Mouse (Mus musculus): ENCODE measurements around the gene Ccdc88c. TPM values are rescaled to one million over a fixed set of nuclear protein-coding genes. Genes with fewer than 3 reads are reported as not detected.
A peak's percentile ranks its signal among the peaks of the same experiment; 100 is the strongest.

The Ccdc88c gene
- total RNA-seq, 2 experiments from 2014 or later, result 5.9 to 6.7 TPM

DNA sequence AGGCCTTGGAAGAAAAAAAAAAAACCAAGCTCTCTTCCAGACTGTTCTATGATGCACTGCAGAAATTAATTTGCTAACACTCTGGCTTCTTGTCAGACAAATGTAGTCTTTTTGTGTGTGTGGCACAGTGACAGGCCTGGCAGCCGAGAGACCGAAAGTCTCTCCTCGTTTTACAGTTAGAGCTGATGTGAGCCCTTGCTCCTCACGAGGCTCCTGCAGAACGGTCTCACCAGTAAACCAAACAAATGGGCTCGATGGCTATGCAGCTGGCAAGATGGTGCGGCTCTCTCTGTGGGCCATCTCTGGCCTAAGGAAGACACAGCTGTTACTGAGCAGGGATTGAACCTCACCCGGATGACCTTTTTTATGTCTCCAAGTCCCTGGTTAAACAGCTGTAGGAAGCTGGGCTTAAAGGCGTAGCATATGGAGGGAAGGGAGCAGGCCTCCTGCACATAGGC is 48.3 kb downstream of the Ccdc88c start:
- intact Hi-C loops (cut with DNase I), result no loop called here
- DNase-seq (ENCODE audit: low spot score), result no peak

DNA sequence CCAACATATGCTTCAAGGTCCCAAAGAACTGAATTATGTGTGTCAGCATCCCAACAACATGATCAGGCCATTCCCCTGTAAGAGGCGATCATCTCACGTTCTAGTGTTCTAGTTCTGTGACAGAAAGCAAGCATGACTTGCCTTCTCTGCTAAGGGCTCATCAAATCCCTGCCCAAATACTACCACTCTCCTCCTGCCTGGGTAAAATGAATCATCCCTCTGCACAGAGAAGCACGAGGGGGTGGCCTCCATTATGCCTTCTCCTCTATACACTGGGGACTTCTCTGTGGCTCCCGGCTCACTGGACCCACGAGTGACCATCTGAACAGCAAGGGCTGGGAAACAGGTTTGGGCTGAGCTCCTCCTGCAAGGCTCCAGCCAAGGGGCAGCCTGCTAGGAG is 49.2 kb downstream of the Ccdc88c start:
- no peak for DNase-seq (ENCODE audit: low spot score)
- intact Hi-C loops (cut with DNase I), result loop anchor here (2.0 kb wide), 1 partner anchor 21 kb away; no protein-coding TSS in a partner anchor

DNA sequence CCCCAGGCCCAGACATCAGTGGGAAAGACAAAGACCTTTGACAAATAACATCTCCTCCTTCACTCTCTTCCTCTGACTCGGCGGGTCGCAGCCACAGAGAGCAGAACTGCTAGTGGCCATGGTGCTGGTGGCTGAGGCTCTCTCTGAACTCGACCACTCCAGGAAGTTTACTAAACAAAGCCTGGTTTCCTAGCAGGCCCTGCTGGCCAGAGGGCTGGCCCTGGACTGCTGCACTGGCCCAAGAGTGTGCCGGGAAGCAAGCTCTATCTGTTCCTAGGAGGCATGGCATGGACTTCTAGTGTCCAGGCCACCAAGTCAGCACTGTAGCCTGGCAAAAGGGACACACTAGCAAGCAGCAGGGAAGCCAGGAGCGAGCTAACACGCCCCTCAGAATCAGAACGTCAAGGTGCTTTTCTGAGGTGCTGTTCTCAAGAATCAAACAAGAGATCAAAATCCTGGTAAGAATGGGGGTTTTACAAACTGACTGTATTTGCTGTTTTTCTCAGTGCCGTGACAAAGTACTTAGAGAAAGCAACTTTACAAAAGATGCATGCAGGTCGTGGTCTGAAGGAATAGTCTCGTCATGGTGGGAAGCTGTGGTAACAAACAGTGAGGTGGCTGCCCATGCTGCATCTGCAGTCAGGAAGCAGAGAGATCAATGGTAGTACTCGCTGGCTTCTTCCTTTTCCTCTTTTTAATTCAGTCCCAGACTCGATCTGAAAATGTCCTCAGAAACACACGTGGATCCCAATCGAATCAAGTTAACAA is 50.7 kb downstream of the Ccdc88c start:
- no peak for DNase-seq (ENCODE audit: low spot score)

DNA sequence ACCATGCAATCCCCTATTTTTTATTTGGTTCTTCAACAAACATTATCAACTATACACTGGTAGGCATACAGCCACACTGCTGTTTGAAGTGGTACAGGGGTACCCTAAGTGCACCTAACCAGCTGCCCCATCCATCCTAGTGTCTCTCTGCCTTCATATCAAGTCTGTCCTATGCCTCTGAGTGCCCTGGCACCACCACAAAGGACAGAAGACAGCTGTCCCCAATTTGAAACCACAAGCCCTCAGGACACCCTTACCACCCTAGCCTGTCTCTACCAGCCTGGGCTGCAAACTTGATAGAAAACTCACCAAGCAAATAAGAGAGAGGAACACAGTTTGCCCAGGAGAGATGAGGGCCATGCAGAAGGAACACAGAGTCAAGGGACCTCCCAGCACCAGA is 51.3 kb downstream of the Ccdc88c start:
- no peak for DNase-seq (ENCODE audit: low spot score)
- intact Hi-C loops (cut with DNase I), result no loop called here

More for the DNA sequence above, 50.7 kb downstream of the Ccdc88c start:
- intact Hi-C loops (cut with DNase I), result loop anchor here (2.0 kb wide), 1 partner anchor 19 kb away; no protein-coding TSS in a partner anchor

DNA sequence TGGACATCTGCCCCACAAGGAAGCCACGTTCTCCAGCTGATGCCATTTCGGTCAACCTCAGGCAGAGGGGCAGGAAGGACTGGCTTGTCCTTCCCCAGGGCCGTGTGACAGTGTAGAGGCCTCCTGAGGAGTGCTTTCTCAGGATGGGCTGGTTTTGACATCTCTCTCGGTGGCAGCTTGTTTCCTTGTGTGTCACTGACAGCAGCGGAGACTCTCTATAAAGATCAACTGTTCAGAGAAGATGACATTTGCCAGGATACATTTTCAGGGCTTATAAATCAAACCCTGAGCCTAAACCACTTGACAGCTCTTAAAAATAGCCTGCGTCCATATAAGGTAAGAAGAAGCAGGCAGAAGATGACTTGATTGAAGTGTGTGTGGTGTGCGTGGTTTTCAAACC is 59.0 kb downstream of the Ccdc88c start:
- intact Hi-C loops (cut with DNase I), result no loop called here
- no peak for DNase-seq (ENCODE audit: low spot score)

- intact Hi-C loops (cut with DNase I), result no loop called here
- no peak for DNase-seq (ENCODE audit: low spot score)
These were observed 61.5 kb downstream of the Ccdc88c start for GRCm38 (mm10) chr12:100967383-100967782.

- intact Hi-C loops (cut with DNase I), result no loop called here
- DNase-seq (ENCODE audit: low spot score), result no peak
These were observed 62.6 kb downstream of the Ccdc88c start for GRCm38 (mm10) chr12:100966253-100966652.

DNA sequence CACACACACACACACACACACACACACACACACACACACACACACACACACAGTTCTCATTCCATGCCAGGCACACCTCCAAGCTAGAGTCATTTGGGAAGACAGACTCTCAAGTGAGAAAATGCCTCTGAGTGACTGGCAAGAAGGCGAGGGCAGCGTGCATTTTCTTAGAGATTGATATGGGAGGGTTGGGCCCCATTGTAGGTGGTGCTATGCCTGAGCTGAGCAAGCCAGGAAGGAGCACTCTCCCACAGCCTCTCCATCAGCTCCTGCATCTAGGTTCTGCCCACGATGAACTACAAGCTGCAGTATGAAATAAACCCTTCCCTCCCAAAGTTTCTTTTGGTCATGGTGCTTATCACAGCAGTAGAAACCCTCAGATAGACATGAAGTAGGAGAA is 63.6 kb downstream of the Ccdc88c start:
- intact Hi-C loops (cut with DNase I), result no loop called here
- DNase-seq (ENCODE audit: low spot score), result no peak

- intact Hi-C loops (cut with DNase I), result loop anchor here (2.0 kb wide), 2 partner anchors 20 to 70 kb away; partner anchors contain the start of gene Ccdc88c
- peak; percentile 54 for DNase-seq (ENCODE audit: low spot score)
These were observed 69.9 kb downstream of the Ccdc88c start for GRCm38 (mm10) chr12:100958621-100959592.

DNA sequence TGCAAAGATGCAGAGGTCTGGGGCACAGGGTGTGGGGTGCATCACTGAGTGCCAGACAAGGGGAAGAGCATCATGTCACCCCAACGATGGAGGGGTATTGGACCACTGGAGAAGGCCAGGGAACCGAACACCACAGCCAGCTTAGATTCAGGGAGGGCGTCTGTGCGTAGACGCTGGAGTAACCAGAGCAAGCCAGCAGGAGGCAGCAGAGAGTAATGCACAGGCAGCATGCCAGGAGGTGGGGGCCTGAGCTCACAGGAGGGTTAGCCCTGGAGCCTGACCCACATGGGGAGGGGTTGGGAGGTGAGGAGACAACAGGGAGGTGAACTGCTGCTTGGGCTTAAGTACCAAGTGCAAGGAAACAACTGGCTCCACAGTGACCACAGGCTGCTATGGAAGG is 70.8 kb downstream of the Ccdc88c start:
- intact Hi-C loops (cut with DNase I), result loop anchor here (2.0 kb wide), 2 partner anchors 21 to 71 kb away; partner anchors contain the start of gene Ccdc88c
- no peak for DNase-seq (ENCODE audit: low spot score)

GRCm38 (mm10) chr12:100957257-100957656 is 71.6 kb downstream of the Ccdc88c start:
- intact Hi-C loops (cut with DNase I), result no loop called here
- no peak for DNase-seq (ENCODE audit: low spot score)

GRCm38 (mm10) chr12:100956825-100957224 is 72.0 kb downstream of the Ccdc88c start:
- intact Hi-C loops (cut with DNase I), result no loop called here

DNA sequence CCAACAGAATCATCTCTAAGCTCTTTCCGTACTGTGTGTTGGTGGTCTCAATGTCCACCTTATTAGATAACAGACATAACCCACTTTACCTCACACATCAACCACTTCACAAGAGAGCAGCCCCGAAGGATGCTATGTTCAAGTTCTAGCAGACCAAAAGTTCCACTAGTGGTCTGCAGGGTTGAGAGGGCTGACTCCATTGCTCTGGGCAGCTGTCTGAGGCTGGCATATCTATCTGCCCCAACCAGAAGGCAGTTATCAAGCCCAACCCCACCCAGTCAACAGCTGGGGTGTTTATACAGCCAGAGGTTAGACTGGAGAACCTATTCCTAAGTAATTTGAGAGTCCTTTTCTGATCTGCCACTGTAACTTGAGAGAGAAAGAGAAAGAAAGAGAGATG is 72.8 kb downstream of the Ccdc88c start:
- intact Hi-C loops (cut with DNase I), result no loop called here
- no peak for DNase-seq (ENCODE audit: low spot score)

More at GRCm38 (mm10) chr12:100956825-100957224, 72.0 kb downstream of the Ccdc88c start:
- no peak for DNase-seq (ENCODE audit: low spot score)

GRCm38 (mm10) chr12:100953926-100954325 is 74.9 kb downstream of the Ccdc88c start:
- intact Hi-C loops (cut with DNase I), result no loop called here
- no peak for DNase-seq (ENCODE audit: low spot score)

DNA sequence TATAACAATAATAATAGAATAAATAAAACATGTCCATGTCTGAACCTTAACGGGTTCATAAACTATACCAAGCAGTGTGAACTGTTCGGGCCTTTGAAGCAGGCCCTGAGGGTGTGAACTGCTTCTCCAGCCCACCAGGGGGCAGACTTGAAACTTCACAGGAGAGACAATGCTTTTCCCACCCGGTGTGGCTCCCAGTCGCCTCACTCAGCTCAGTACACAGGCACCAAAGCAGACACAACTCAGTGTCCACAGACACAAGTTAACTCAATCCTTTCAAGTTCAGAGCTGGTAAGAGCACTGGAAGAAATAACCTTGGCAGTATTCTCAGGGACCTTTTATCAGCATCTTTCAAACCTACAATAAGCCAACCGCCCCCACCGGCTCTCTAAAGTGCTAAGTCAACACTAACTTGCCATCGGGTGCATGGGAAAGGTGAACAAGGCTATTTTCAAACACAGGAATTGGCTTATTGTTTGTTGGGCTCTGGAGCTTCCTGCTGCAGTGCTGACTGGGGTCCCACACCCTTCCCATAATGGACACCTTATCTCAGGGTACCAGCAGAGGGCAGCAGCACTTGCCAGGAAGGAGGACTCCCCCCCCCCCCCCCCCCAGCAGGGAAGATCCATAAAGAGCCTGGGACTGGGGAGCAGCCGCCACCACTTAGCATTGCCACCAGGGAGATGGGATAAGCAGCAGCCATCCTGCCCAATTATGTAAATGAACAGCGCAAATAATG is 76.5 kb downstream of the Ccdc88c start:
- intact Hi-C loops (cut with DNase I), result loop anchor here (1.0 kb wide), 2 partner anchors 15 to 77 kb away; partner anchors contain the start of gene Ccdc88c
- DNase-seq (ENCODE audit: low spot score), result peak; percentile 52

GRCm38 (mm10) chr12:100949146-100949545 is 79.7 kb downstream of the Ccdc88c start:
- no peak for DNase-seq (ENCODE audit: low spot score)

DNA sequence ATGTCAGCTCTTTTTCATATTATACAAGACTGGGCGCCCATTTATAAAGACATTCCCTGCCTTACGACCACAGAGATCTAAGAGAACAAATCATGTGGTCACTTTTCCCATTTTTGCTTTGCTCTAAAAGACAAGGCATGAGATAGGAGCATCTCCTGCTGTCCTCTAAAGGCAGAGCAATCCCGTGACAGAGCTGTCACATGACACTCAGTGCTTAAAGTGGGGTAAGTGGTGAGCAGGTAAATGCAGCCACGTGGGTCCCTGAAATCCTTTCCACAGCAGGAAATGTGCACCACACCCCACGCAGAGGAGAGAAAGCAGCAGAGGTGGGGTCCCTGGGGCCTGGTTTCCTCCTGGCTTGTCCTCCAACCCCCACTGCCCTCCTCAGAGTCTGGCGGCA is 80.8 kb downstream of the Ccdc88c start:
- intact Hi-C loops (cut with DNase I), result no loop called here
- no peak for DNase-seq (ENCODE audit: low spot score)

More at GRCm38 (mm10) chr12:100949146-100949545, 79.7 kb downstream of the Ccdc88c start:
- intact Hi-C loops (cut with DNase I), result no loop called here

GRCm38 (mm10) chr12:100945948-100946347 is 82.9 kb downstream of the Ccdc88c start:
- DNase-seq (ENCODE audit: low spot score), result no peak
- intact Hi-C loops (cut with DNase I), result no loop called here

DNA sequence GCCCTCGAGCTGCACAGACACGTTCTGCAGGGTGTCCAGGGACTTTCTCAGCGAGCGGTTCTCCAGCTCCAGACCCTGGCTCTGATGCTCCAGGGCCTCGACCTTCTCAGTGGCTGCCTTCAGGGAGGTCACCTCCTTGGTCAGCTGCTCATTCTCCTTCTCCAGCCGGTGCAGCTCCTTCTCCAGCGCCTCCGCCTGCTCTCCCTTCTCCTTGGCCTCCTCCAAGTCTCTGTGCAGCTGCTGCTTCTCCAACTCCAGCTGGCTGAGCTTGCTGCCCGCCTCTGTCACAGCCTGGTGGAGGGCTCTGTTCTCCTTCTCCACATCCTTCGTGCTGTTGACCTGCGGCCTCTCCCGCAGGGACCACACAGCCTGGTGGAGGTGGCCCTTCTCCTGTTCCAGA is 83.4 kb downstream of the Ccdc88c start:
- DNase-seq (ENCODE audit: low spot score), result no peak
- intact Hi-C loops (cut with DNase I), result no loop called here

DNA sequence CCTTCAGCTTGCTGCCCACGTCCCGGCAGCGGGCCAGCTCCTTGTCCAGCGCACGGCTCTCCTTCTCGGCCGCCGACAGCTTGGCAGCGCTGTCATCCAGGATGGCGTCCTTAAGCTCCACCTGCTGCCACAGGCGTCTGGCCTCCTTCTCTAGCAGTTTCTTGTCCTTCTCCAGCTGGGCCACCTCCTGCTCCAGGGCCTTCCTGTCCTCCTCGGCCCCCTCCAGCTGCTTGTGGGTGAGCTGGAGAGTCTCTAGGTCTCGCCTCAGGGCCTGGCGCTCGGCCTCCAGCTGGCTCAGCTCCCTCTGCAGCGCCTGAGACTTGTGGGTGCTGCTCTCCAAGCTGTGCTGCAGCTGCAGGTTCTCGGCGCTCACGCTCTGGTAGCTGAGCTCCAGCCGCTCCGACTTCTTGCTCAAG is 83.9 kb downstream of the Ccdc88c start:
- DNase-seq (ENCODE audit: low spot score), result no peak
- intact Hi-C loops (cut with DNase I), result no loop called here
